Mouse (Mus musculus): Measurements from ENCODE around the gene Runx1. TPM values are rescaled to one million over a fixed set of nuclear protein-coding genes. Genes with fewer than 3 reads are reported as not detected.

Runx1 gene
- polyA plus RNA-seq, 1 experiment from 2014 or later, result 1.7 TPM

- H3K4me2 ChIP-seq, result no peak overlapping the region
- no peaks in the 10 kb centered on the region for H3K4me1 ChIP-seq (replicated peaks)
- H3K27me3 ChIP-seq, result peaks cover 6% of the 10 kb centered on the region; the same call in 1 of the 2 replicates
- no peak for ATAC-seq (replicated peaks; ENCODE audit: insufficient number of reproducible peaks, insufficient read depth, low FRiP score, low read depth)
- H3K27ac ChIP-seq, result no peak overlapping the region
- no peak overlapping the region for H3K9ac ChIP-seq
- no peaks in the 10 kb centered on the region for H3K36me3 ChIP-seq
- WGBS, result 73% methylated on average over 10 of the region's 10 CpGs
- no peaks in the 10 kb centered on the region for H3K9me3 ChIP-seq (replicated peaks)
- no peak overlapping the region for H3K4me3 ChIP-seq
These were observed 245.0 kb downstream of the Runx1 start for GRCm38 (mm10) chr16:92580981-92581380.

DNA sequence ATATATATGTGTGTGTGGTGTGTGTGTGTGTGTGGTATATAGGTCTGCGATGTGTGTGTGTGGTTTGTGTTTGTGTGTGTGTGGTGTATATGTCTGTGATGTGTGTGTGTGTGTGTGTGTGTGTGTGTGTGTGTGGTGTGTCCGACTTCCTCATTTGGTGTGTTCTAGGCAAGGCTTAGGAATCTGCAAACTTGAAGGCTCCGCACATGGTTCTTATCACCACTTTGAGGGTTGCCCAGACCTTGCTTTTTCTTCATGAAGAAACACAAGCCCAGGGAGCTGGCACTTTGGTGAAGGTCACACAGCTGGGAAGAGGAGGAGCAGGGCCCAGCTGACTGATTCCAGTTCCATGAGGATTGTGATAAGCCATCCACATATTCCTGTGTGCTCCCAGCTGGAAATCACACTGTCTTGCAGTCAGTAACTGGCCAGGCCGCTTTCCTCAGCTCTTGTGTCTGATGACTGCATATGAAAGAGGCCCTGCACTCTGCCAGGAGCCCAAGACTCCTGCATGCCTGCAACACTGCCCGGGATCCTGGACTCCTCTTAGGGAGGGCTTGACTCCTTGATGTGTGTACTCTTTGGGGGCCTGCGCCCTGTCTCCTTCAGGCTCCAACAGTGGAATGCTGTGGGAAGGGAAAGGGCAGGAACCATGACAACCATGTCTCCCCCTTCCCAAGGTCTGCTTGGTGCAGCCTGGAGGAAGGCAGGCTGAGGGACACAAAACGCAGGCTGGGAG is 246.9 kb downstream of the Runx1 start:
- Histone ChIP-seq H3K36me3 (no peaks in the 10 kb centered on the region), H3K4me2 (no peak overlapping the region), H3K9ac (no peak overlapping the region), H3K27ac (no peak overlapping the region), H3K27me3 (peaks cover 6% of the 10 kb centered on the region; the same call in 1 of the 2 replicates), H3K4me1 (replicated peaks) (no peaks in the 10 kb centered on the region), H3K4me3 (no peak overlapping the region), H3K9me3 (replicated peaks) (no peaks in the 10 kb centered on the region)
- whole genome bisulfite sequencing, result 57% methylated on average over 7 of the region's 7 CpGs
- ATAC-seq (replicated peaks; ENCODE audit: insufficient number of reproducible peaks, insufficient read depth, low FRiP score, low read depth), result no peak

- Histone ChIP-seq H3K9me3 (replicated peaks) (no peaks in the 10 kb centered on the region), H3K27ac (no peak overlapping the region), H3K9ac (no peak overlapping the region), H3K27me3 (peaks cover 6% of the 10 kb centered on the region; the same call in 1 of the 2 replicates), H3K4me3 (no peak overlapping the region), H3K4me1 (replicated peaks) (no peaks in the 10 kb centered on the region), H3K4me2 (no peak overlapping the region), H3K36me3 (no peaks in the 10 kb centered on the region)
- 84% methylated on average over 9 of the region's 9 CpGs for WGBS
- no peak for ATAC-seq (replicated peaks; ENCODE audit: insufficient number of reproducible peaks, insufficient read depth, low FRiP score, low read depth)
These were observed 248.6 kb downstream of the Runx1 start for GRCm38 (mm10) chr16:92577381-92577780.

- Histone ChIP-seq H3K4me2 (no peak overlapping the region), H3K9ac (no peak overlapping the region), H3K4me1 (replicated peaks) (no peaks in the 10 kb centered on the region), H3K9me3 (replicated peaks) (no peaks in the 10 kb centered on the region), H3K4me3 (no peak overlapping the region), H3K27me3 (peaks cover 3% of the 10 kb centered on the region; the same call in 1 of the 2 replicates), H3K36me3 (no peaks in the 10 kb centered on the region), H3K27ac (no peak overlapping the region)
- WGBS, result 69% methylated on average over 10 of the region's 10 CpGs
- no peak for ATAC-seq (replicated peaks; ENCODE audit: insufficient number of reproducible peaks, insufficient read depth, low FRiP score, low read depth)
These were observed 250.2 kb downstream of the Runx1 start for GRCm38 (mm10) chr16:92575792-92576191.

GRCm38 (mm10) chr16:92573193-92573592 is 252.8 kb downstream of the Runx1 start:
- Histone ChIP-seq H3K4me1 (replicated peaks) (no peaks in the 10 kb centered on the region), H3K27me3 (peaks cover 3% of the 10 kb centered on the region; the same call in 1 of the 2 replicates), H3K36me3 (no peaks in the 10 kb centered on the region), H3K9me3 (replicated peaks) (no peaks in the 10 kb centered on the region), H3K27ac (no peak overlapping the region), H3K9ac (no peak overlapping the region), H3K4me2 (no peak overlapping the region), H3K4me3 (no peak overlapping the region)
- WGBS, result 41% methylated on average over 4 of the region's 4 CpGs
- ATAC-seq (replicated peaks; ENCODE audit: insufficient number of reproducible peaks, insufficient read depth, low FRiP score, low read depth), result no peak

DNA sequence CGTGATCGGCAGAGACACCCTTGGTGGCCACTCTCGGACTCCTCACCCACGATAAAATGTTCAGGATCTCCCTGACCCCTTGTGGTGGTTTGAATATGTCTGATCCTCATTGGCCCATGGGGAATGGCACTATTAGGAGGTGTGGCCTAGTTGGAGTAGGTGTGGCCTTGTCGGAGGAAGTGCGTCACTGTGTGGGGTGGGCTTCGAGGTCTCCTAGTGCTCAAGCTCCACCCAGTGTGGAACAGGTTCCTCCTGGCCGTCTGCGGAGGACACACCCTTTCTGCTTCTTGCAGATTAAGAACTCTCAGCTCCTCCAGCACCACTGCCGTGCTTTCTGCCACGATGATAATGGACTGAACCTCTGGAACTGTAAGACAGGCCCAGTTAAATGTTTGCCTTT is 254.7 kb downstream of the Runx1 start:
- no peaks in the 10 kb centered on the region for H3K9me3 ChIP-seq (replicated peaks)
- WGBS, result 89% methylated on average over 11 of the region's 11 CpGs
- H3K27me3 ChIP-seq, result peaks cover 12% of the 10 kb centered on the region; the same call in 1 of the 2 replicates
- no peak overlapping the region for H3K27ac ChIP-seq
- ATAC-seq (replicated peaks; ENCODE audit: insufficient number of reproducible peaks, insufficient read depth, low FRiP score, low read depth), result no peak
- H3K9ac ChIP-seq, result no peak overlapping the region
- no peak overlapping the region for H3K4me3 ChIP-seq
- H3K4me1 ChIP-seq (replicated peaks), result no peaks in the 10 kb centered on the region
- H3K4me2 ChIP-seq, result no peak overlapping the region
- H3K36me3 ChIP-seq, result no peaks in the 10 kb centered on the region

DNA sequence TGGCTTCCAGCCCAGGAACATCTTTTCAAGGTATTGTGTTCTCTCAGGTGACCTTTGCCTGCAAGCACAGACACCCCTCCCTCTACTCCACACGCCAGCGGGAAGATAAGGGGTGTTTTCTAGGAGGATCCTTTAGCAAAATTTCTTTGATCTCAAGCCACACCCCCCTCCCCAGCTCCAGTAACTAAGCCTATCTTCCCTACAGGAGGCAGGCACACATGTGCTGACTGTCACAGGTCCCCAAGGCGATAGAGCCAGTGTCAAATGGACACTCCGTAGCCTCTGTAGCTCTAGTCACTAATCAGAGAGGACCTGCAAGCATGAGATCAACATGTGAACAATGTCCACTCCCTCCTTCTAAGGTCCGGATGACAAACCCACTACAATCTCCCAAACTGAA is 259.8 kb downstream of the Runx1 start:
- peaks cover 38% of the 10 kb centered on the region for H3K27me3 ChIP-seq

GRCm38 (mm10) chr16:92565708-92566107 is 260.2 kb downstream of the Runx1 start:
- H3K9me3 ChIP-seq (replicated peaks), result no peaks in the 10 kb centered on the region
- H3K9ac ChIP-seq, result no peak overlapping the region
- peaks cover 2% of the 10 kb centered on the region; the same call in 1 of the 2 replicates for H3K4me1 ChIP-seq (replicated peaks)
- no peak for ATAC-seq (replicated peaks; ENCODE audit: insufficient number of reproducible peaks, insufficient read depth, low FRiP score, low read depth)
- no peak overlapping the region for H3K4me3 ChIP-seq
- H3K27ac ChIP-seq, result no peak overlapping the region
- under 1% methylated on average over 6 of the region's 6 CpGs for WGBS
- peaks cover 38% of the 10 kb centered on the region for H3K27me3 ChIP-seq
- no peaks in the 10 kb centered on the region for H3K36me3 ChIP-seq
- H3K4me2 ChIP-seq, result no peak overlapping the region

More for the DNA sequence above, 259.8 kb downstream of the Runx1 start:
- H3K9me3 ChIP-seq (replicated peaks), result no peaks in the 10 kb centered on the region
- no peaks in the 10 kb centered on the region for H3K36me3 ChIP-seq
- WGBS, result 16% methylated on average over 5 of the region's 5 CpGs
- no peak overlapping the region for H3K4me2 ChIP-seq
- no peak overlapping the region for H3K9ac ChIP-seq
- H3K4me3 ChIP-seq, result no peak overlapping the region
- H3K4me1 ChIP-seq (replicated peaks), result peaks cover 2% of the 10 kb centered on the region; the same call in 1 of the 2 replicates
- no peak for ATAC-seq (replicated peaks; ENCODE audit: insufficient number of reproducible peaks, insufficient read depth, low FRiP score, low read depth)
- H3K27ac ChIP-seq, result no peak overlapping the region

- Histone ChIP-seq H3K9me3 (replicated peaks) (no peaks in the 10 kb centered on the region), H3K9ac (no peak overlapping the region), H3K4me1 (replicated peaks) (peaks cover 2% of the 10 kb centered on the region; the same call in 1 of the 2 replicates), H3K4me3 (no peak overlapping the region), H3K4me2 (no peak overlapping the region), H3K27me3 (peaks cover 40% of the 10 kb centered on the region), H3K36me3 (no peaks in the 10 kb centered on the region), H3K27ac (no peak overlapping the region)
- WGBS, result 51% methylated on average over 11 of the region's 11 CpGs
- no peak for ATAC-seq (replicated peaks; ENCODE audit: insufficient number of reproducible peaks, insufficient read depth, low FRiP score, low read depth)
These were observed 260.7 kb downstream of the Runx1 start for GRCm38 (mm10) chr16:92565291-92565690.

- no peak overlapping the region for H3K4me3 ChIP-seq
- H3K4me1 ChIP-seq (replicated peaks), result no peaks in the 10 kb centered on the region
- WGBS, result 53% methylated on average over 1 of the region's 1 CpGs
- H3K9ac ChIP-seq, result no peak overlapping the region
- no peaks in the 10 kb centered on the region for H3K9me3 ChIP-seq (replicated peaks)
- no peak overlapping the region for H3K27ac ChIP-seq
- H3K4me2 ChIP-seq, result no peak overlapping the region
- no peak for ATAC-seq (replicated peaks; ENCODE audit: insufficient number of reproducible peaks, insufficient read depth, low FRiP score, low read depth)
- H3K36me3 ChIP-seq, result no peaks in the 10 kb centered on the region
- peaks cover 10% of the 10 kb centered on the region for H3K27me3 ChIP-seq
These were observed 270.9 kb downstream of the Runx1 start for GRCm38 (mm10) chr16:92555051-92555450.

DNA sequence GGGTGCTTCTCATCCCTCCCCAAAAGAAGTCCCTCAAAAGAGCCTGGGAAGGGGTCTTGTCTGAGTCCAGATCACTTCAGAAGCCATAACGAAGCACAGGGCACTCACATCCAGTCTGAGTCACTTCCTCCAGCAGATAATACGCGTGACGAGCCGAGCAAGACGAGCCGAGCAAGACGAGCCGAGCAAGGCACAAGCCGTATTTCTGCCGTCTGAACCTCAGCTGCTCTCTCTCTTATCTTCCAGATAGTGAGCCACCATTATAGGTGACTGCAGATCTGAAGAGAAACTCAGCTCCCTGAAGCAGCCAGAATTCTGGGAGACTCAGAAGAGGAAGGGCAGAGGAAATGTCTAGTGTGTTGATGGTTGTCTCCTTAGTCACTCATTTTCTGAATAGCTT is 273.1 kb downstream of the Runx1 start:
- 13% methylated on average over 11 of the region's 11 CpGs for WGBS
- Histone ChIP-seq H3K4me1 (replicated peaks) (no peaks in the 10 kb centered on the region), H3K9ac (no peak overlapping the region), H3K27ac (no peak overlapping the region), H3K36me3 (no peaks in the 10 kb centered on the region), H3K4me2 (no peak overlapping the region), H3K4me3 (no peak overlapping the region), H3K9me3 (replicated peaks) (no peaks in the 10 kb centered on the region), H3K27me3 (peaks cover 3% of the 10 kb centered on the region)
- ATAC-seq (replicated peaks; ENCODE audit: insufficient number of reproducible peaks, insufficient read depth, low FRiP score, low read depth), result no peak

DNA sequence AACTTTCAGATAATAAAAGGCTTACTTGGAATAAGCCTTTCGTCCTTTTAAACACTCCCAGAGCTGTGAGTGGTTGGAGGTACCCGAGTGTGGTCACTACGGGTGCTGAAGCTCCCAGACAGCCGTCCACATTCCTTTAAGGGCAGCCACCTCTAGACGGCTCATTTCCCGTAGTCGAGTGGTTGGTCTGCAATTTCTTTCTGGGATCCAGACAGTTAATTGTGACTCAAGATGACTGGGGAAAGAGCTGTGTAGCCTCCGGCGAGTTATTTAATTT is 273.9 kb downstream of the Runx1 start:
- H3K27me3 ChIP-seq, result peaks cover 3% of the 10 kb centered on the region
- H3K9ac ChIP-seq, result no peak overlapping the region
- H3K4me1 ChIP-seq (replicated peaks), result no peaks in the 10 kb centered on the region
- no peak overlapping the region for H3K4me2 ChIP-seq
- H3K9me3 ChIP-seq (replicated peaks), result no peaks in the 10 kb centered on the region
- no peak overlapping the region for H3K27ac ChIP-seq
- no peak for ATAC-seq (replicated peaks; ENCODE audit: insufficient number of reproducible peaks, insufficient read depth, low FRiP score, low read depth)
- no peak overlapping the region for H3K4me3 ChIP-seq
- WGBS, result 62% methylated on average over 9 of the region's 9 CpGs
- H3K36me3 ChIP-seq, result no peaks in the 10 kb centered on the region
